Mouse (Mus musculus) hindbrain, embryonic 10.5 days (tissue): ENCODE results near the gene Gm10799. TPM values are rescaled to one million over a fixed set of nuclear protein-coding genes. Genes with fewer than 3 reads are reported as not detected.

Experiments
- DNase-seq: peaks from one replicate; pipeline ENCODE4 v3.0.0-alpha.2; 2017; ENCODE audit warnings: low spot score
- H3K27ac ChIP-seq: fragments of 300-500 bp; sonication (generic); 2 replicates; pipeline ENCODE4 v1.5.1; 2016; ENCODE audit warnings: mild to moderate bottlenecking, moderate library complexity
- H3K27me3 ChIP-seq: fragments of 300-500 bp; sonication (generic); 2 replicates; pipeline ENCODE4 v1.6.1; 2016; ENCODE audit warnings: mild to moderate bottlenecking; ENCODE audit not compliant: poor library complexity, insufficient read depth, severe bottlenecking
- H3K36me3 ChIP-seq: fragments of 300-500 bp; sonication (generic); 2 replicates; pipeline ENCODE4 v1.6.1; 2016; ENCODE audit warnings: mild to moderate bottlenecking, moderate library complexity
- H3K4me1 ChIP-seq: fragments of 300-500 bp; sonication (generic); replicated peaks from 2 replicates; pipeline ENCODE4 v1.6.1; 2016; ENCODE audit warnings: mild to moderate bottlenecking
- H3K4me3 ChIP-seq: fragments of 300-500 bp; sonication (generic); 2 replicates; pipeline ENCODE4 v1.5.1; 2016; ENCODE audit warnings: mild to moderate bottlenecking, moderate library complexity
- H3K9me3 ChIP-seq: fragments of 300-500 bp; sonication (generic); 2 replicates; pipeline ENCODE4 v1.6.1; 2016; ENCODE audit warnings: mild to moderate bottlenecking, moderate library complexity
- WGBS: fragments of 180-500 bp; shearing (Covaris S2); methylation state at CpG from one replicate; pipeline ENCODE4 v1.1.7; 2016; 5-methylcytosine and 5-hydroxymethylcytosine counted together
- polyA plus RNA-seq: library from polyadenylated mRNA; unstranded; fragments of >200 nt; fragmentation: Nextera tagmentation; extraction: Ambion mirVana; gene quantifications from 2 replicates; pipeline ENCODE4 v1.2.1, GENCODE M21; 2016

The Gm10799 gene
- polyA plus RNA-seq, 1 experiment from 2014 or later: not detected

- Histone ChIP-seq H3K27me3 (no peaks in the 10 kb centered on the region; the same call in 1 of the 2 replicates), H3K4me3 (peak overlapping the region; percentile 84), H3K36me3 (peaks cover 18% of the 10 kb centered on the region), H3K27ac (no peak overlapping the region), H3K4me1 (peaks cover 28% of the 10 kb centered on the region), H3K9me3 (no peaks in the 10 kb centered on the region)
- WGBS: 88% methylated on average over 2 of the region's 2 CpGs
- no peak for DNase-seq
Measured at GRCm38 (mm10) chr2:104029074-104029473, 39.3 kb downstream of the Gm10799 start.

GRCm38 (mm10) chr2:104028139-104028723 lies 40.1 kb downstream of the Gm10799 start, which contains the start of gene 4931422A03Rik:
4931422A03Rik (minus strand) TSS chr2:104028361.
- peak within 1 kb of the TSS; percentile 93 for H3K27ac ChIP-seq
- 1% methylated on average over 32 of the region's 32 CpGs for WGBS
- H3K36me3 ChIP-seq: peaks cover 12% of the 10 kb centered on the region; the same call in 1 of the 2 replicates
- DNase-seq: no peak
- peaks cover 28% of the 10 kb centered on the region for H3K4me1 ChIP-seq
- H3K27me3 ChIP-seq: no peaks in the 10 kb centered on the region; the same call in 1 of the 2 replicates
- H3K9me3 ChIP-seq: no peaks in the 10 kb centered on the region
- H3K4me3 ChIP-seq: peak within 1 kb of the TSS; percentile 84

- peak within 1 kb of the TSS; percentile 84 for H3K4me3 ChIP-seq
- peak; percentile 92 for DNase-seq
- 2% methylated on average over 44 of the region's 44 CpGs for WGBS
- H3K4me1 ChIP-seq: peaks cover 28% of the 10 kb centered on the region
- H3K9me3 ChIP-seq: no peaks in the 10 kb centered on the region
- H3K36me3 ChIP-seq: peaks cover 8% of the 10 kb centered on the region; the same call in 1 of the 2 replicates
- no peaks in the 10 kb centered on the region; the same call in 1 of the 2 replicates for H3K27me3 ChIP-seq
- peak within 1 kb of the TSS; percentile 93 for H3K27ac ChIP-seq
Measured at GRCm38 (mm10) chr2:104027458-104028138, 40.8 kb downstream of the Gm10799 start, which contains the start of gene Fbxo3. Fbxo3 (plus strand) TSS chr2:104027721.

GRCm38 (mm10) chr2:104024656-104025055 lies 43.7 kb downstream of the Gm10799 start:
- Histone ChIP-seq H3K4me3 (no peak overlapping the region), H3K4me1 (peaks cover 23% of the 10 kb centered on the region), H3K36me3 (no peaks in the 10 kb centered on the region), H3K27ac (no peak overlapping the region), H3K9me3 (no peaks in the 10 kb centered on the region), H3K27me3 (no peaks in the 10 kb centered on the region; the same call in 1 of the 2 replicates)
- DNase-seq: no peak
- 89% methylated on average over 4 of the region's 4 CpGs for WGBS

GRCm38 (mm10) chr2:104023096-104023495 lies 45.3 kb downstream of the Gm10799 start:
- Histone ChIP-seq H3K4me1 (peaks cover 8% of the 10 kb centered on the region), H3K27me3 (no peaks in the 10 kb centered on the region; the same call in 1 of the 2 replicates), H3K36me3 (no peaks in the 10 kb centered on the region), H3K4me3 (no peak overlapping the region), H3K27ac (no peak overlapping the region), H3K9me3 (no peaks in the 10 kb centered on the region)
- DNase-seq: no peak
- WGBS: 86% methylated on average over 7 of the region's 7 CpGs

Other genes with a start within 250 kb of the Gm10799 start
- 15.8 and 21.2 TPM in 2 replicates for gene Lmo2, start 110.6 kb downstream of the Gm10799 start, polyA plus RNA-seq
- 40.6 and 42.8 TPM in 2 replicates for gene Fbxo3, start 40.8 kb downstream of the Gm10799 start, polyA plus RNA-seq
- 1.4 and 2.0 TPM in 2 replicates for gene 4931422A03Rik, start 40.2 kb downstream of the Gm10799 start, polyA plus RNA-seq
- not detected in 2 replicates for gene Gm10912, start 2.7 kb downstream of the Gm10799 start, polyA plus RNA-seq
- gene Cd59b, start 1.3 kb upstream of the Gm10799 start, polyA plus RNA-seq: 2.3 and 4.0 TPM in 2 replicates
- gene Cd59a, start 27.3 kb upstream of the Gm10799 start, polyA plus RNA-seq: 26.4 and 30.1 TPM in 2 replicates
- gene A930018P22Rik, start 54.2 kb upstream of the Gm10799 start, polyA plus RNA-seq: 0.20 TPM in 2 replicates